Mouse (Mus musculus): Measurements from ENCODE around the gene Stpg3. TPM values are rescaled to one million over a fixed set of nuclear protein-coding genes. Genes with fewer than 3 reads are reported as not detected.

Stpg3 gene
- polyA plus RNA-seq, 1 experiment = not detected

DNA sequence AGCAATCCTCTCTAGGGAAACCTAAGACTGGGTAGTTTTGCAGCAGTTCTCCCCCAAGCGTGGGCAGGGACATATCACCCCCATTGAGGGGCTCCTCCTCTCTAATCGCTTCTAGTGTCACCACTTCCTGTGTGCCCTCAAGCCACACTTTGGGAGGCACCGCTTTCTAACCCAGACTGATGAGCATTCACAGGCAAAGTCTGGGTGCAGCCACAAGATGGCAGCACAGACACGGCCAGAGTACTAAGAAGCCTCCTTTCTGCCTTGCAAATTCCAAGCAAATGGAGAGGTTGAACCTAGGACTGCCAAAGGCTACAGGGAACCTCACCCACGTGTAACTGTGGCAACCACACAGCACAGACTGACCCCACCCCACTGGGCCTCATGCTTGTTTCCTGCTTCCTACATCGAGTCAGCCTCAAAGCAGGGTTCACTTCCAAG is 21.1 kb downstream of the Stpg3 start:
- Histone ChIP-seq H3K4me3 (ENCODE audit: low read depth, low read length) (no peak overlapping the region), H3K27me3 (ENCODE audit: control insufficient read depth, insufficient read depth, low read length, poor library complexity, severe bottlenecking) (no peaks in the 10 kb centered on the region), H3K36me3 (ENCODE audit: control insufficient read depth, insufficient read depth, low read length, poor library complexity, severe bottlenecking) (no peaks in the 10 kb centered on the region), H3K4me1 (ENCODE audit: control insufficient read depth, insufficient read depth, low read length) (no peaks in the 10 kb centered on the region), H3K9me3 (replicated peaks; ENCODE audit: control insufficient read depth, insufficient read depth, low read length, poor library complexity, severe bottlenecking) (no peaks in the 10 kb centered on the region), H3K27ac (ENCODE audit: insufficient read depth, low read length) (no peak overlapping the region), H3K9ac (ENCODE audit: low read depth, poor library complexity, severe bottlenecking) (no peak overlapping the region)
- TF ChIP-seq POLR2A (IDR thresholded peaks at IDR 0.05; ENCODE audit: insufficient read depth, low read length) (no peak), EP300 (IDR thresholded peaks at IDR 0.05; ENCODE audit: insufficient read depth, low read depth, low read length) (0 out of 2 replicates have a peak, but pooled peaks have one; percentile 60), CTCF (IDR thresholded peaks at IDR 0.05; ENCODE audit: low read depth, low read length) (peak; percentile 97)

DNA sequence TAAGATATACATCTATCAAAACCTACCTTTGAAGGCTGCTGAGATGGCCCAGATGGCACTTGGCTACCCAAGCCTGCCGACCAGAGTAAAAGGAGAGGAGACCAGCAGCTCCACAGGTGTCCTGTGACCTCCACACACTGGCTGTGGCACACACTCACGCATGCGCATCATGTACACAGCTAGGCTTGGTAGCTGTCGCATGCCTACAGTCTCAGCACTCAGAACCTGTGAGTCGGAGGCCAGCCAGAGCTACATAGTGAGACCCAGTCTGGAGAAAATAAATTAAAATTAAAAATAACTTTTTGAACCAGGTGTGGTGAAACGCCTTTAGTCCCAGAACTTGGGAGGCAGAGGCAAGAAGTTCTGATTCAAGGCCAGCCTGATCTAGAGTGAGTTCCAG is 26.6 kb downstream of the Stpg3 start:
- H3K9ac ChIP-seq (ENCODE audit: low read depth, poor library complexity, severe bottlenecking) = no peak overlapping the region
- H3K9me3 ChIP-seq (replicated peaks; ENCODE audit: control insufficient read depth, insufficient read depth, low read length, poor library complexity, severe bottlenecking) = no peaks in the 10 kb centered on the region
- H3K36me3 ChIP-seq (ENCODE audit: control insufficient read depth, insufficient read depth, low read length, poor library complexity, severe bottlenecking) = no peaks in the 10 kb centered on the region
- TF ChIP-seq EP300 (IDR thresholded peaks at IDR 0.05; ENCODE audit: insufficient read depth, low read depth, low read length) = no peak
- no peak for TF ChIP-seq CTCF (IDR thresholded peaks at IDR 0.05; ENCODE audit: low read depth, low read length)
- no peak for TF ChIP-seq POLR2A (IDR thresholded peaks at IDR 0.05; ENCODE audit: insufficient read depth, low read length)
- H3K4me3 ChIP-seq (ENCODE audit: low read depth, low read length) = no peak overlapping the region
- peaks cover 2% of the 10 kb centered on the region for H3K4me1 ChIP-seq (ENCODE audit: control insufficient read depth, insufficient read depth, low read length)
- H3K27ac ChIP-seq (ENCODE audit: insufficient read depth, low read length) = no peak overlapping the region
- no peaks in the 10 kb centered on the region for H3K27me3 ChIP-seq (ENCODE audit: control insufficient read depth, insufficient read depth, low read length, poor library complexity, severe bottlenecking)

DNA sequence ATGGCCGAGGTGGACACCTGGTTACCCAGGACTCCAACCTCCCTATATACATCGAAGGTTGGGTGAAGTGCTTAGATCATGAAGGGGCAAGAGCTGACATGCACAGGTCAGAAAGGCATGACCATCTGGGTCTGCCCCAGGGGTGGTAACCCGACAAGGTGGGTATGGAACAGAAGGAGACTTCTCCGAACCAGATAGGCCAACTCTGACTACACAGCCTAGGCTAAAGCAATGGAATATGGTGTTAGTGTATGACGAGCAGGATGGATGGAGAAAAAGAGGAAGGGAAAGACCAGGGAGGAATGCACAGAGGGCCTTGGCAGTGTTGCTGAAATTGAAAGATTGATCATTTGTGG is 27.9 kb downstream of the Stpg3 start:
- Histone ChIP-seq H3K36me3 (ENCODE audit: control insufficient read depth, insufficient read depth, low read length, poor library complexity, severe bottlenecking) (no peaks in the 10 kb centered on the region), H3K9ac (ENCODE audit: low read depth, poor library complexity, severe bottlenecking) (no peak overlapping the region), H3K27ac (ENCODE audit: insufficient read depth, low read length) (no peak overlapping the region), H3K4me1 (ENCODE audit: control insufficient read depth, insufficient read depth, low read length) (peaks cover 3% of the 10 kb centered on the region), H3K27me3 (ENCODE audit: control insufficient read depth, insufficient read depth, low read length, poor library complexity, severe bottlenecking) (no peaks in the 10 kb centered on the region), H3K4me3 (ENCODE audit: low read depth, low read length) (no peak overlapping the region), H3K9me3 (replicated peaks; ENCODE audit: control insufficient read depth, insufficient read depth, low read length, poor library complexity, severe bottlenecking) (no peaks in the 10 kb centered on the region)
- TF ChIP-seq EP300 (IDR thresholded peaks at IDR 0.05; ENCODE audit: insufficient read depth, low read depth, low read length) (no peak), POLR2A (IDR thresholded peaks at IDR 0.05; ENCODE audit: insufficient read depth, low read length) (no peak), CTCF (IDR thresholded peaks at IDR 0.05; ENCODE audit: low read depth, low read length) (no peak)

DNA sequence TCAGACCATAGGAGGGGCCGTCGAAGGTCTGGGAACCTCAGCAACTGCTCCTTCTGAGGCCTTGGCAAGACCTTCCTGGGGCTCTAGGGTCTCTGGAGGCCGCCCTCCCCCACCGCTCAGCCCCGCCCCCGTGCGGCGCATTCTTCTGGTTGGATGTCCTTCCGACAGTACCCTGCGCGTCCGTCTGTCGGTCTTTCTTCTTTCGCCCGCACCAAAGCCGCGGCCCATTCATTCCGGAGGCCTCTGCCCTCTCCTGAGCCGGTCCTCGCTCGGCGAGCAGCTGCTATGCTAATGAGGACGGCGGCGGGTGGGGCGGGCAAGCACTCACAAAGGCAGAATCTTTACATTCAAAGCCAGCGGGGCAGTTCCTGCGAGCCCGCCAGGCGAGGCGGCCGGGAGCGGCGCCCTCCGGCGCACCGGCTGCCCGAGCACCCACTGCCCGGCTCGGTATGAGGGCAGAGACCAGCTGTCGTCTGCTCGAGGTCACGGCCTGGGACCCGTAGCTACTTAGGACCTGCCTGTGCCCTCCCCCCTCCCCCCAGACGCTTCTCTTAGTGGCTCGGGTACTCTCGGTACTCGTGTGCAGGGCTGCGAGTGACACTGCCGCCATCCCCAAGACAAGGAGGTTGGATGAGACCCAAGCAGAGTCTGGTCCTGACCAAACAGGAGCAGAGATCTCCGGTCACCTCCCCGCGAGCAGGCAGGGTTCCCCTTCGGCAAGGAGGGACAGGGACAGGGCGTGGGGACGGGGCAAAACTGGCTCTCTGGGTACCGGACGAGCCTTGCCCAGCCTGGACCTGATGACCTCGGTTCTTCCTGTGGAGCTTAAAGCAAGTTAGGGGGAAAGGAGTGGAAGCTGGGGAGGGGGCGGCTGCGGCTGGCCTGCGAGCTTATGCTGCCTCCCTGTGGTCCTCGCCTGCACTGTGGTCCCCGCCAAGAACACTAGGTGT is 28.5 kb downstream of the Stpg3 start:
- H3K4me3 ChIP-seq (ENCODE audit: low read depth, low read length) = peak overlapping the region; percentile 72
- peak overlapping the region; percentile 6; the same call in 1 of the 2 replicates for H3K27ac ChIP-seq (ENCODE audit: insufficient read depth, low read length)
- H3K9ac ChIP-seq (ENCODE audit: low read depth, poor library complexity, severe bottlenecking) = peak overlapping the region; percentile 45
- H3K36me3 ChIP-seq (ENCODE audit: control insufficient read depth, insufficient read depth, low read length, poor library complexity, severe bottlenecking) = no peaks in the 10 kb centered on the region
- no peaks in the 10 kb centered on the region for H3K27me3 ChIP-seq (ENCODE audit: control insufficient read depth, insufficient read depth, low read length, poor library complexity, severe bottlenecking)
- H3K9me3 ChIP-seq (replicated peaks; ENCODE audit: control insufficient read depth, insufficient read depth, low read length, poor library complexity, severe bottlenecking) = no peaks in the 10 kb centered on the region
- TF ChIP-seq EP300 (IDR thresholded peaks at IDR 0.05; ENCODE audit: insufficient read depth, low read depth, low read length) (no peak; the same call in 1 of the 2 replicates), CTCF (IDR thresholded peaks at IDR 0.05; ENCODE audit: low read depth, low read length) (peak; percentile 83), POLR2A (IDR thresholded peaks at IDR 0.05; ENCODE audit: insufficient read depth, low read length) (no peak)
- H3K4me1 ChIP-seq (ENCODE audit: control insufficient read depth, insufficient read depth, low read length) = peaks cover 3% of the 10 kb centered on the region

DNA sequence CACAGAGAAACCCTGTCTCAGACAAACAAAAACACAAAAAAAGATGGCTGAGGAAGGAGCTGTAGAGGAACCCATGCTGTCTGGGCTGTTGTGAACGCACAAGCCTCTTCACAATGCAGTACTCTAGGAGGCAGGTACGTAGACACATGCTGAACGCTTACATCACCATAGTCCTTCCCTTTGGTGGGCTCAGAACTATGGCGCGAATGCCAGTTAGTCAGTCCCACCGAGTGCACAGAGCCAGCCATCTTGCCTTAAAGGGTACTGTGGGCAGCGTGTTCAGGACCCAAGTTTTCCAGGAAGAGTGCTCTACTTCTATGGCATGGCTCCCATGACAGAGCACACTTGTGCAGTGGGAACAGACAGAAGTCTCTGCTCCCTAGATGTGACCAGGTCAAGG is 29.9 kb downstream of the Stpg3 start:
- H3K4me1 ChIP-seq (ENCODE audit: control insufficient read depth, insufficient read depth, low read length) = peaks cover 3% of the 10 kb centered on the region
- no peaks in the 10 kb centered on the region for H3K27me3 ChIP-seq (ENCODE audit: control insufficient read depth, insufficient read depth, low read length, poor library complexity, severe bottlenecking)
- H3K36me3 ChIP-seq (ENCODE audit: control insufficient read depth, insufficient read depth, low read length, poor library complexity, severe bottlenecking) = no peaks in the 10 kb centered on the region
- H3K9ac ChIP-seq (ENCODE audit: low read depth, poor library complexity, severe bottlenecking) = no peak overlapping the region
- H3K4me3 ChIP-seq (ENCODE audit: low read depth, low read length) = no peak overlapping the region
- no peak overlapping the region for H3K27ac ChIP-seq (ENCODE audit: insufficient read depth, low read length)
- no peaks in the 10 kb centered on the region for H3K9me3 ChIP-seq (replicated peaks; ENCODE audit: control insufficient read depth, insufficient read depth, low read length, poor library complexity, severe bottlenecking)
- TF ChIP-seq EP300 (IDR thresholded peaks at IDR 0.05; ENCODE audit: insufficient read depth, low read depth, low read length) (no peak), CTCF (IDR thresholded peaks at IDR 0.05; ENCODE audit: low read depth, low read length) (no peak), POLR2A (IDR thresholded peaks at IDR 0.05; ENCODE audit: insufficient read depth, low read length) (no peak)

DNA sequence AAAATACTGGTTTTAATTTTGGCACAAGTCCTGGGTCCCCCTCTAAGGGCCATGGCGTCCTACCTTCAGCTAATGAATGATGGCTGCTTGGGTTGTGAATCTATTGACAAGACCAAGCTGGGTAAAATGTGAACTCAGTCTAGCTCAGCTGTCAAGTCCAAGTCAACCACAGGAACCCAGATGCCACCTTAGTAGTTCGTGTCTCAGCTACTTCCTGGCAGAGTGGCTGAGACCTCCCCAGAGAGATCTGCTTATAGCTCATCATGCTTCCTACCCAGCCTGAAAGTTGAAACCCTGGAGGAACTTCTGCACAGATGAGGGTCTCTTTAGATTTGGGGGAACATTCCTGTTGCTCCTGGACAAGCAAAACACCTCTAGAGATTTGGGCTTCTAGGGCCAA is 31.1 kb downstream of the Stpg3 start:
- TF ChIP-seq EP300 (IDR thresholded peaks at IDR 0.05; ENCODE audit: insufficient read depth, low read depth, low read length) = no peak
- TF ChIP-seq POLR2A (IDR thresholded peaks at IDR 0.05; ENCODE audit: insufficient read depth, low read length) = no peak
- TF ChIP-seq CTCF (IDR thresholded peaks at IDR 0.05; ENCODE audit: low read depth, low read length) = no peak
- Histone ChIP-seq H3K9me3 (replicated peaks; ENCODE audit: control insufficient read depth, insufficient read depth, low read length, poor library complexity, severe bottlenecking) (no peaks in the 10 kb centered on the region), H3K27ac (ENCODE audit: insufficient read depth, low read length) (no peak overlapping the region), H3K4me1 (ENCODE audit: control insufficient read depth, insufficient read depth, low read length) (peaks cover 3% of the 10 kb centered on the region), H3K36me3 (ENCODE audit: control insufficient read depth, insufficient read depth, low read length, poor library complexity, severe bottlenecking) (no peaks in the 10 kb centered on the region), H3K4me3 (ENCODE audit: low read depth, low read length) (no peak overlapping the region), H3K27me3 (ENCODE audit: control insufficient read depth, insufficient read depth, low read length, poor library complexity, severe bottlenecking) (no peaks in the 10 kb centered on the region), H3K9ac (ENCODE audit: low read depth, poor library complexity, severe bottlenecking) (no peak overlapping the region)

Data from ES-Bruce4 (cell line).